Mouse (Mus musculus): ENCODE measurements around the gene Insyn1. TPM values are rescaled to one million over a fixed set of nuclear protein-coding genes. Genes with fewer than 3 reads are reported as not detected.

Insyn1 gene
- polyA plus RNA-seq, 1 experiment from 2014 or later: 4.0 TPM

GRCm38 (mm10) chr9:58500946-58501345, 12.5 kb downstream of the Insyn1 start:
- Histone ChIP-seq H3K4me1 (replicated peaks; ENCODE audit: control insufficient read depth, insufficient read depth, low read length) (peaks cover 6% of the 10 kb centered on the region), H3K27me3 (replicated peaks; ENCODE audit: control insufficient read depth, insufficient read depth, low read length) (no peaks in the 10 kb centered on the region), H3K4me3 (replicated peaks; ENCODE audit: low read length) (no peak overlapping the region), H3K4me2 (ENCODE audit: low read length) (no peak overlapping the region), H3K9me3 (ENCODE audit: control insufficient read depth, low read length) (no peaks in the 10 kb centered on the region), H3K9ac (replicated peaks; ENCODE audit: low read depth, low read length) (no peak overlapping the region), H3K36me3 (ENCODE audit: control insufficient read depth, insufficient read depth) (no peaks in the 10 kb centered on the region), H3K27ac (ENCODE audit: low read length) (no peak overlapping the region)
- 85% methylated on average over 5 of the region's 5 CpGs for WGBS
- ATAC-seq: no peak

GRCm38 (mm10) chr9:58507216-58508005, 19.0 kb downstream of the Insyn1 start:
- no peak overlapping the region for H3K4me2 ChIP-seq (ENCODE audit: low read length)
- H3K36me3 ChIP-seq (ENCODE audit: control insufficient read depth, insufficient read depth): no peaks in the 10 kb centered on the region
- H3K9ac ChIP-seq (replicated peaks; ENCODE audit: low read depth, low read length): no peak overlapping the region
- H3K27me3 ChIP-seq (replicated peaks; ENCODE audit: control insufficient read depth, insufficient read depth, low read length): no peaks in the 10 kb centered on the region
- no peaks in the 10 kb centered on the region for H3K9me3 ChIP-seq (ENCODE audit: control insufficient read depth, low read length)
- 80% methylated on average over 8 of the region's 8 CpGs for WGBS
- H3K4me1 ChIP-seq (replicated peaks; ENCODE audit: control insufficient read depth, insufficient read depth, low read length): no peaks in the 10 kb centered on the region
- ATAC-seq: no peak
- H3K4me3 ChIP-seq (replicated peaks; ENCODE audit: low read length): no peak overlapping the region
- no peak overlapping the region for H3K27ac ChIP-seq (ENCODE audit: low read length)

GRCm38 (mm10) chr9:58510452-58510851, 22.0 kb downstream of the Insyn1 start:
- Histone ChIP-seq H3K27ac (ENCODE audit: low read length) (no peak overlapping the region), H3K27me3 (replicated peaks; ENCODE audit: control insufficient read depth, insufficient read depth, low read length) (no peaks in the 10 kb centered on the region), H3K4me1 (replicated peaks; ENCODE audit: control insufficient read depth, insufficient read depth, low read length) (peaks cover 7% of the 10 kb centered on the region), H3K36me3 (ENCODE audit: control insufficient read depth, insufficient read depth) (no peaks in the 10 kb centered on the region), H3K4me3 (replicated peaks; ENCODE audit: low read length) (no peak overlapping the region), H3K9ac (replicated peaks; ENCODE audit: low read depth, low read length) (no peak overlapping the region), H3K9me3 (ENCODE audit: control insufficient read depth, low read length) (no peaks in the 10 kb centered on the region), H3K4me2 (ENCODE audit: low read length) (no peak overlapping the region)
- ATAC-seq: no peak
- 89% methylated on average over 5 of the region's 5 CpGs for WGBS

GRCm38 (mm10) chr9:58513749-58514148, 25.3 kb downstream of the Insyn1 start:
- ATAC-seq: no peak; the same call in 1 of the 2 replicates
- Histone ChIP-seq H3K9me3 (ENCODE audit: control insufficient read depth, low read length) (no peaks in the 10 kb centered on the region), H3K27me3 (replicated peaks; ENCODE audit: control insufficient read depth, insufficient read depth, low read length) (no peaks in the 10 kb centered on the region), H3K4me3 (replicated peaks; ENCODE audit: low read length) (no peak overlapping the region), H3K36me3 (ENCODE audit: control insufficient read depth, insufficient read depth) (no peaks in the 10 kb centered on the region), H3K9ac (replicated peaks; ENCODE audit: low read depth, low read length) (no peak overlapping the region), H3K27ac (ENCODE audit: low read length) (no peak overlapping the region), H3K4me1 (replicated peaks; ENCODE audit: control insufficient read depth, insufficient read depth, low read length) (peaks cover 7% of the 10 kb centered on the region), H3K4me2 (ENCODE audit: low read length) (no peak overlapping the region)
- 37% methylated on average over 5 of the region's 5 CpGs for WGBS

DNA sequence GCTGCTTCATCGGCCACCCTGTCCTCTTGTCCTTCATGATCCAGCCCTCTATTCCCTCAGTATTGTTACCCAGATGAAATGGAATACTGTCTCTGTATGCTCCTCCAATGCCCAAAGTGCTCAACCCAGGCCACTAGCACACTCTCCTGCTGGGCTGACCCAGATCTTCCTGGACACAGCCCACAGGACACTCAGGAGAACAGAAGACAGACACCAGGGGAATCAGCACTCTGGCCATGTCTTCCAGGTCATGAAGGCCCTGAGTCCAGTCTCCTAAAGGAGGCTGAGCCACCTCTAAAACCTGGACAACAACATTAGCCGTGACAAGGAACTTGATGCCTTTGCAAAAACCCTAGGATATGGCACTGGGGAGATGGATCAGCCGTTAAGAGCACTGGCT, 28.1 kb downstream of the Insyn1 start:
- H3K27me3 ChIP-seq (replicated peaks; ENCODE audit: control insufficient read depth, insufficient read depth, low read length): no peaks in the 10 kb centered on the region
- no peak overlapping the region for H3K9ac ChIP-seq (replicated peaks; ENCODE audit: low read depth, low read length)
- no peak for ATAC-seq
- peaks cover 9% of the 10 kb centered on the region for H3K4me1 ChIP-seq (replicated peaks; ENCODE audit: control insufficient read depth, insufficient read depth, low read length)
- no peaks in the 10 kb centered on the region for H3K9me3 ChIP-seq (ENCODE audit: control insufficient read depth, low read length)
- H3K36me3 ChIP-seq (ENCODE audit: control insufficient read depth, insufficient read depth): no peaks in the 10 kb centered on the region
- no peak overlapping the region for H3K4me3 ChIP-seq (replicated peaks; ENCODE audit: low read length)
- 78% methylated on average over 3 of the region's 3 CpGs for WGBS
- H3K4me2 ChIP-seq (ENCODE audit: low read length): no peak overlapping the region
- no peak overlapping the region for H3K27ac ChIP-seq (ENCODE audit: low read length)

- ATAC-seq: no peak
- Histone ChIP-seq H3K27me3 (replicated peaks; ENCODE audit: control insufficient read depth, insufficient read depth, low read length) (no peaks in the 10 kb centered on the region), H3K9ac (replicated peaks; ENCODE audit: low read depth, low read length) (no peak overlapping the region), H3K4me3 (replicated peaks; ENCODE audit: low read length) (no peak overlapping the region), H3K27ac (ENCODE audit: low read length) (no peak overlapping the region), H3K4me2 (ENCODE audit: low read length) (no peak overlapping the region), H3K36me3 (ENCODE audit: control insufficient read depth, insufficient read depth) (no peaks in the 10 kb centered on the region), H3K9me3 (ENCODE audit: control insufficient read depth, low read length) (no peaks in the 10 kb centered on the region), H3K4me1 (replicated peaks; ENCODE audit: control insufficient read depth, insufficient read depth, low read length) (peaks cover 9% of the 10 kb centered on the region)
- 35% methylated on average over 9 of the region's 9 CpGs for WGBS
These were observed 29.7 kb downstream of the Insyn1 start for GRCm38 (mm10) chr9:58517866-58518750.

DNA sequence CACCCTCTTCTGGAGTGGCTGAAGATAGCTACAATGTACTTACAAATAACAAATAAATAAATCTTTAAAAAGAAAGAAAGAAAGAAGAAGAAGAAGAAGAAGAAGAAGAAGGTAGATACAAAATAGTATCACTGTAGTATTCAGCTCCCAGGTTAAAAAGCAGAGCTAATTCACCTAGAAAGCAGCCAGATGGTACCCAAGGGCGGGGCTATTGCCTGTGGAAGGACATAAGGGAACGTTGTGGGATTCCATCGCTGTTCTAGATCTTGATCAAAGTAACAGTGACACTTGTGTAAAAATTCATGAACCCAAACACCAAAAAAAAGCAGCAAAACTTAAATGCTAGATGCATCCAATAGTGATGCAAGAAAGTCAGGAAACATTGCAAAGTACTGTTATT, 31.6 kb downstream of the Insyn1 start:
- H3K27ac ChIP-seq (ENCODE audit: low read length): no peak overlapping the region
- no peaks in the 10 kb centered on the region for H3K36me3 ChIP-seq (ENCODE audit: control insufficient read depth, insufficient read depth)
- no peaks in the 10 kb centered on the region for H3K9me3 ChIP-seq (ENCODE audit: control insufficient read depth, low read length)
- H3K4me3 ChIP-seq (replicated peaks; ENCODE audit: low read length): no peak overlapping the region
- 77% methylated on average over 3 of the region's 3 CpGs for WGBS
- no peak for ATAC-seq
- H3K9ac ChIP-seq (replicated peaks; ENCODE audit: low read depth, low read length): no peak overlapping the region
- H3K4me1 ChIP-seq (replicated peaks; ENCODE audit: control insufficient read depth, insufficient read depth, low read length): peaks cover 2% of the 10 kb centered on the region; the same call in 1 of the 2 replicates
- no peak overlapping the region for H3K4me2 ChIP-seq (ENCODE audit: low read length)
- no peaks in the 10 kb centered on the region for H3K27me3 ChIP-seq (replicated peaks; ENCODE audit: control insufficient read depth, insufficient read depth, low read length)

DNA sequence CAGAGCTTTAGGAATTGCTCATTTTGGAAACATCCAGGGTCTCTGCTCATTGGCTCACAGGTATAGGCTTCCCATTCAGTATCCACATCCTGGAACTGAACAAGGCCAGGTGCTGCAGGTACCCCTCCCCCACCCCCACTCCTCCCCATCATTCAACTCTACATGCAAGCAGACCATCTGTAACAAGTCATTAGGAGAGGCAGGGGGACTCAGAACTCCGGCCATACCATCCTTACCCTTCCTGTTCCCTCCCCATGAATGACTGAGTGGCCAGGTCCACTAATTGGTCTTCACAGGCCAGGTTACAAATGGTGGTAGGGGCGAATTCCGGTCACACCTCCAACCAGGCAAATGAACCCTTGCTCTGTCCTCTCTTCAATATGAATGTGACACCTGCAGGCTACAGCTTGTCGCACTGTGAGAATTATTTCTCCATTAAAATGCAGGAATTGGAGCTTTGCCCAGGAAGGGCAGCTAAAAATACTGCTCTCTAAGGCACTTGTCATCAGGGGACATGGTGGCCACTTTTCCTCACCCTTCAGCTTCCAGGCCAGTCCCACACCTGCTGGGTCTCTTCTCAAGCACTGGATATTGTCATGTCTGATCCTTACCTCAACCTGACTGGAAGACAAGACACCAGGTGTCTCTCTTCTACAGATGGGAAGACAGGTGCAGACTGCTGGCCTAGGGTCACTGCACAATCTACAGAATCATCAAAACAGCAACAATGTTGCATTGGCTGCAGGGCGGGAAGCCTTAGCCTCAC, 32.6 kb downstream of the Insyn1 start:
- Histone ChIP-seq H3K36me3 (ENCODE audit: control insufficient read depth, insufficient read depth) (peaks cover 5% of the 10 kb centered on the region; the same call in 1 of the 2 replicates), H3K27ac (ENCODE audit: low read length) (no peak overlapping the region), H3K4me2 (ENCODE audit: low read length) (no peak overlapping the region), H3K27me3 (replicated peaks; ENCODE audit: control insufficient read depth, insufficient read depth, low read length) (no peaks in the 10 kb centered on the region), H3K4me3 (replicated peaks; ENCODE audit: low read length) (no peak overlapping the region), H3K4me1 (replicated peaks; ENCODE audit: control insufficient read depth, insufficient read depth, low read length) (peaks cover 2% of the 10 kb centered on the region; the same call in 1 of the 2 replicates), H3K9me3 (ENCODE audit: control insufficient read depth, low read length) (no peaks in the 10 kb centered on the region), H3K9ac (replicated peaks; ENCODE audit: low read depth, low read length) (no peak overlapping the region)
- 73% methylated on average over 5 of the region's 5 CpGs for WGBS
- ATAC-seq: no peak

Data from forebrain, embryonic 16.5 days (tissue).